Mouse (Mus musculus): ENCODE data around the gene Lipc. TPM values are rescaled to one million over a fixed set of nuclear protein-coding genes. Genes with fewer than 3 reads are reported as not detected.

Lipc gene
- total RNA-seq, 4 experiments from 2014 or later, result not detected

DNA sequence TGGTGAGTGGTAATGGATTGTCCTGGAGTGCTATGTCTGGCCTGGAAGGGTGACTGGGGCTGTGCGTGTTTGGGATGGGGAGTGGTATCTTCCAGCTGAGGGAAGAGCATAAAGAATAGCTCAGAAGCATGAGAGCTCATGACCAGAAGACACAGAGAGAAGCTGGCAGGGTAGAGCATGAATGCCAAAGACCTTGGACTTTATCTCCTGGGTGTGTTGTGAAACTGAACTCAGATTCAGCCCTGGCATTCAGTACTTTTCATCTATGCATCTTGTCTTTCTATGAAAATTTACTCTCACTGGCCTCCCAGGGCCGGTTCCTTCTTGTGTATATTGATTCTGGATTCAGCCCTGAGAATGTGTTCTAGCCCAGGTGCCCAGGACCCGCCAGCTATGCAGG lies 127.9 kb downstream of the Lipc start:
- DNase-seq (ENCODE audit: low spot score in 2 of 2), result no peak

DNA sequence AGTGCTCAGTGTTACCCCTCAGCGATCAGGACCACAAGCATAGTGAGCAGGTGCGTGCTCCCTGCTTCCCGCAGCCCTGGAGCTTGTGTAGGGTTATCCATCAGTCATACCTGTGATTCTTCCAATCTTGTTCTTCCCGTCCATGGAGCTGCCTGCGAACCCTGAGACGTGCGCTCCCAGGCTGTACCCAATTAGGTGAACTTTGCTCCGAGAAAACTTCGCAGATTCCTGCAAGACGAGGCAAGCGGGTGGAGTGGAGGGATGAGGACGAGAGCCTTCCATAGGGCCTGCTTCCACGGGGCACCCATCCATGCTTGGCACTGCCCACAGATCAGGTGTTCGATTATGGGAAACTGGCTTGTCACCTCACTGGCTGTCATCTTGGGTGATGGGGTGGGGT lies 133.3 kb downstream of the Lipc start:
- DNase-seq (ENCODE audit: low spot score in 2 of 2), result no peak

DNA sequence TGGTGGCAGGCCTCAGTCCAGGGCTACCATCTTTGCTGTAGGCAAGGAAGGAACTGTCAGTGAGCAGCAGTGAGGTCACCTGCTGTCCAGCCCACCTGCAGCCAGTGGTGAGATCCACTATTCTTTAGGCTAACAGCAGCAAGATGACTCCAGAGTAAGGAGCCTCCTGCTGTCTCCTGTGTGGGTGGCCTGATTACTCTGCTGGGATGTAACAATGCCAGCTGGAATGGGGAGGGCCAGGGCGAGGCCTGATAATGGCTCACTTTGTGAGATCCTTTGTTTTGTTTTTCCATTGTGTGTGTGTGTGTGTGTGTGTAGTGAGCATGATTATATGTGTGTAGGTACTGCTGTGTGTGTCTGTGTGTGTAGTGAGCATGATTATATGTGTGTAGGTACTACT lies 134.6 kb downstream of the Lipc start:
- no peak for DNase-seq (ENCODE audit: low spot score in 2 of 2)

DNA sequence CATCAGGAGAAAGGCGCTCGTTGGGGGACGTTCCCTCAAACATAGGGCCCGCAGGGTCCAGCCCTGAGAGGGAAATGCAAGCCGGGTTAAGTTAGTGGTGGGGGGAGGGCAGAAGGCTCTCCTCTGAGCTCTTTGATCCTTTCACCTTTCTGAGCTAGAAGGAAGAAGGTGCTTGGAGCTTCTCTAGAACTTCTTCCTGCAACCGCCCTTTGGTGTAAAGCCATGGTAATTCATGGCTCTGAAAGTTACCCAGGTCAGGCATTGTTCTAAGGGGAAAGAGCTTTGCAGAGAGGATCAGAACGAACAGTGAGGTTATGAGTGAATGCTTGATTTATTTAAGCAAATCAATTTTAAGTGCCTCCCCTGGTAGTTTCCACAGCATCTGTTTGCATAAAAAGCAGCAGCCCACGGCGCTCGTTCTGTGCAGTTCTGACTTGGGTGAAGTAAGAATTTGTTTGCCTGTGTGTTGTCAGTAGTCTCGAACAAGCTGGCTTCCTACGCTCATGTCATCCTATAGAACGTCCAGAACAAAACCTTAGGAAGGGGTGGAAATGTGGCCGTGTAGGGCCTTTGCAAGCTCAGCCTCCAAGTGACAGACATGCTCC lies 135.2 kb downstream of the Lipc start:
- DNase-seq (ENCODE audit: low spot score in 2 of 2), result no peak

DNA sequence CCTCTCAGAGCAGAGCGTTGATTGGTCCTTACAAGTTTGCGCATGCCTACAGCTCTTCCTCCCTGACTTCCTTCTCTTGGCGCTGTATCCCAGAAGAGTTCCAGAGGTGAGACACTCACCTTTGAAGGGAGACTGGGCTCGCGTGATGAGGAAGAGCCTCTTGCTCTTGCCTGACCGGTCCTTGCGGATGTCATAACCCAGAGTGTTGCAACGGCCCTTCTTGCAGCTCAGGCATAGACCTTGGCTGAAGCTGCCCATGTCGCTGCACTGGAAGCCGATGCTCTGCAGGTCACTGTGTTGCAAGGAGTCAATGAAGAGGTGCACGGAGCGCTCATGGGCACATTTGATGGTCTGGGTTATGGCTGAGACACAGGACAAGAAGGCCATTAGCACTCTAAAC lies 139.5 kb downstream of the Lipc start:
- no peak for DNase-seq (ENCODE audit: low spot score in 2 of 2)

DNA sequence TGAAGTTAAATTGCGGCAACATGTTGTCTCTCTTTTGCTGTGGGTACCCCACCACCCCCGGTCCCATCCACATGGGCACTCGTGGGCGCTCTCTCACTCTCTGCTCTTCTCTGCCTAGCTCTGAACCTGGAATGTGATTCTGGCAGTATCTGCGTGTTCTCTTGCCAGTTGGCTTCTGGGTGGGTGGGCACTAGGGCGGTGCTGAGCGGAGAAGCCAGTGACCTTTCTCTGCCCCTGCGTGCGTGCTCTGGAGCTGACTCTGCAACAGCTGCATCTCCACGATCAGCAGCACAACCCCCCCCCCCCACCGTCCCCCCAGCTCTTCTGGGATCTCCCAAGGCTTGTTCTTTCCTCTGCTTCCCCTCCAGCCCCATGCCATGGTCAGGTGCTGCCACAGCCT lies 144.3 kb downstream of the Lipc start:
- no peak for DNase-seq (ENCODE audit: low spot score in 2 of 2)

DNA sequence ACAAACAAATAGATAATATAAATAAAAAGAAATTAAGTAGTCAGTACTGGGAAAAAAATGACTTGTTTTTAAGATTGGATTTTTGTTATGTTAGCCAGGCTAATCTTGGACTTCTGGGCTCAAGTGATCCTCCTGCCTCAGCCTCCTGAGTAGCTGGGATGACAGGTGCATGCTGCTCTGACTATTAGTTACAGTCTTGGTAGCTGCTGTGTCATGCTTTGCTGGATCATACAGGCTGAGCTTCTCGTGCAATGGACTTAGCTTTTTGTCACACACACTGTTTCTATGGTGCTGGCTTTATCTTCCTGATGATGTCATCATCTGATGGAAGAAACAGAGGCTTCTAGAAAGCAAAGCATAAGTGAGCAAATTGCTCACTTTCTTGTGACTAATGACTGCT lies 146.0 kb downstream of the Lipc start:
- no peak for DNase-seq (ENCODE audit: low spot score in 2 of 2)

DNA sequence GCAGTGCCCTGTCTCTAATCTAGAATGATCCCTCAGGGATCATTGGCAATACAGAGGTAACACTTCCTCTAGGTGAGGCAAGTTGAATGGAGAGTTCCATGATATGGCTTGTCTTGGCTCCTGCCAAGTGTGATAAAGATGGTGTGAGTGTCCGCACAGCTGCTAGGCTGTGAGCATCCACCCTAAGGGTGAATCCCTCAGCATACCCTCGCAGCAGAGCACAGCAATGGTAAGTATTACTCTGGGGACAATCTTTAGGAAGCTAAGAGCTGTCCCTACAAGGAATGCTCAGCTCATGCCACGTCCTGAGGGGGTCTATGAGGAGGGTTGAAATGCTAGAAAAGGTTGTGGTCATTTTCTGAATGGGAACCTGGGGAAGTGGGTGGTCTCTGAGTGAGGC lies 149.2 kb downstream of the Lipc start:
- no peak for DNase-seq (ENCODE audit: low spot score in 2 of 2)

DNA sequence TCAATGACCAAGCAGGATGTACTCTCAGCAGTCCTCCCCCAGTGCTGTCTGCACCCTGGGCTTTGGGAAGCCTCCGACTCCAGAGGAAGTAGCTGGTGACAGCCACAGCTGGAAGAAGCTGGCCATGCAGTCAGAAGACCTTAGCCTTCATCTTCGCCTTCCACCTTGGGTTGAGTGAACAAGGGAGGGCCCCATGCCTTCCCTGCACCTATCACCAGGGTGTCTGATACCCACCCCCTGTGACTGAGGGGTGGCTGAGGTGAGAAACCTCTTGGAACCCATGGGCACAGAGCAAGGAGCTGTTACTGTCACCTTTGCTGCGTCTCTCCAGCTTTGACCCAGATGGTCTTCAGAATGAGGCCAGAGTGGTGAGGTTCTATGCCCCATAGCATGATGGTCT lies 150.3 kb downstream of the Lipc start:
- no peak for DNase-seq (ENCODE audit: low spot score in 2 of 2)

DNA sequence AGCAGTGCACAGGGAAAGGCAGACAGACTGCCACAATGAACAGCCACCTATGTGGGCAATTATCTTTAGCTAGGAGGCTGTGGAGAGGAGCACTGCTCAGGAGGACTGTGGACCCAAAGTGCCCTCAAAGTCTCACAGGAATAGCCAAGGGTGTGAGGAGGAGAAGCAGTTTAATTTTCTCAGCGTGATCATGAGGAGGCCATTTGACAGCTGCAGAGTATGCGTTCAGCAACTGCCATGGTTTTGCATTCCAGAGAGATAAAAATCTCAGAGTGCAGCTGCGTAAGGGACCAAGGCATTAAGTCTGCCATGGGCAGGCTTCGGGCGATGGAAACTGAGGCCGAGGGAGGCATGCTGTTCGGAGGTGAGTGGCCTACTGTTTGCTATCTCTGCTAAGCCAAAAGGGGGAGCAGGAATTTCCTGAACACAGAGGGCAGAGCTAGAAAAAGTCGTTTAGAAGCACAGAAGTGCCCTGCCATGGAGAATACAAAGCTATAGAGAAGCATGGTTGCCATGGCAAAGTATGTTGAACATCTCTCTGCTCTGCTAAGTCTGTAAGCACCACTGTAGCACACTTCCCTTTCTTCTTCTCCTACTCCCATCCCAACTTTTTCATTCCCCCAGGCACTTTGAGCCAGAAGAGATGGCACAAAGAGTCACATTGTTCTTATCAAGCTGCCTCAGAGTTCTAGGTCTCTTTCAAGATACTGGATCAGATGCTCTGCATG lies 151.3 kb downstream of the Lipc start:
- no peak for DNase-seq (ENCODE audit: low spot score in 2 of 2)

DNA sequence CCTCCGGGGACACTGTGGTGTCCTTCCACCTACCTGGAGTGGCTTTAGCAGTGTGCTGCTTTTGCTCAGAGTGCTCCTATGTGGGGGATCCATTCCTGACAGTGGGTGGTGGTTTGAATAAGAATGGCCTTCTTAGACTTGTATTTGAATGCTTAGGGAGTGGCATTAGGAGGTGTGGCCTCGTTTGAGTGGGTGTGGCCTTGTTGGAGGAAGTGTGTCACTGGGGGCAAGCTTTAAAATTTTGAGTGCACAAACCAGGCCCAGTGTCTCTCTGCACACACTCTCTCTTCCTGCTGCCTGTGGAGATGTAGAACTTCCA lies 156.6 kb downstream of the Lipc start:
- DNase-seq (ENCODE audit: low spot score in 2 of 2), result no peak

DNA sequence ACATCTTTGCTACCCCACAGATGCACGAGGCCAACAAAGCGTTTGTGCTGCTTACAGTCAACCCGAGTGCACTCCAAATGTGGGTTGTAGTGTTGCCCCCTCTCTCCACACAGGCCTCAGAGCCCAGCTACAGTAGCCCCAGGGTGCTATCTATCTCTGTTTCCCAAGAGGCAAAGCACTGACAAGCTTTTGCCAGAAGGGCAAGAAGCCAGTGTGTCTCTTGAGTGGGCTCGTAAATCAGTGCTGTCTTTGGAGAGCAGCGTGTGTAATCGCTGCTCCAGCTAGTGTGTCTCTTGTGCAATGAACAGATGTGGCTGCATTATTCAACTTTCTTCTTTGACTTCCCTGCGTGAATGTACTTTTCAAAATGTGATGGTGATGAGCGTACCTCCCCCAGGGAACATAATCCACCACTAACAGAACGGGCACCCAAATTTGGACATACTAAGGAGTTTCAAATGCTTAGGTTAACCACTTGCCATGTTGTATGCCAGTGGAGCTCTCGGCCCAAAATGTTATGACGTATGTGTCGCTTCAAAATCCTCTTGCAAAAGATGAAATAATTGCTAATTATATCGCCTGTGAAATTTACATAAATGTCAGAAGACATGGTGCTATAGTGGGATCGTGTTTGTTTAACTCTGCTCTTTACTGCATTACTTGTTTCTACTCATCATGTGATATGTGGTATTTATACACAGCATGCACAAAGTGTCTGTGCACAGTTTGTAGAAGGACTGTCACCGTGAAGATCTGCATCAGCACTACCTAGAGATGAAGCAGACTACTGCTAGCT lies 157.2 kb downstream of the Lipc start:
- DNase-seq (ENCODE audit: low spot score in 2 of 2), result no peak

DNA sequence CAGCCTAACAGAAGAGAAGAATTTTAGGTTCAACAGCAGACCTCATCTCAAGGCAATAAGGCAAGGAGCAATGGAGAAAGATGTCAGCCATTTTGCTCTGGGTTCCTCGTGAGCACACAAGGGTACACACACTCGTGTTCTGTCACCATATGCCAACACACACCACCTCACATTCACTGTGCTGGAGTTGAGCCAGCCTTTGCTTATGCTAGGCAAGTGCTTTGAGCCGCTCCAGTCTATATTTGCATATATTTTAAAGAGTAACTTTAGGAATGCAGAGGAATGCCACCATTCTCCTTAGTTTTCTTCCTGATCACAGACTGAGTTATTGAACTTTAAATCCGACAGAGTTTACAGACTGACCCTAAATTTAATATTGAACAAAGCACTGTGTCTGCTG lies 161.4 kb downstream of the Lipc start:
- no peak for DNase-seq (ENCODE audit: low spot score in 2 of 2)

DNA sequence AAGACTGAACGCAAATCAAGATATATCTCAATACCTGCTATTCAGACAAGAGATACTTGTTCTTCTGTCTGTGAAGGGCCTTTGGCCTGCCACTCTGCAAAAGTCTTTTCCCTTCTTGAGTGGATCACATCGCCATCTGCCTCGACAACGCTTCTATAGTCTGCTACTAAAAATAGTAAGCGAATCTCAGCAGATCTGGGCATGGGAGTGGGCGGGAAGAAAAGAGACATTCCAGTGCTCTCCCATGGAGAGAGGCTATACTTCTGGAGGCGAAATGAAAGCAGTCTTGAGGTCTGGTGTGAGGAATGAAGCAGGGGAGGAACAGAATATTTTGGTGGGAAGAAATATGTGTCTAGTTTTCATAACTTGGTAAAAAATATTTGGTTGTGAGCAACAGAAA lies 163.3 kb downstream of the Lipc start:
- no peak for DNase-seq (ENCODE audit: low spot score in 2 of 2)

DNA sequence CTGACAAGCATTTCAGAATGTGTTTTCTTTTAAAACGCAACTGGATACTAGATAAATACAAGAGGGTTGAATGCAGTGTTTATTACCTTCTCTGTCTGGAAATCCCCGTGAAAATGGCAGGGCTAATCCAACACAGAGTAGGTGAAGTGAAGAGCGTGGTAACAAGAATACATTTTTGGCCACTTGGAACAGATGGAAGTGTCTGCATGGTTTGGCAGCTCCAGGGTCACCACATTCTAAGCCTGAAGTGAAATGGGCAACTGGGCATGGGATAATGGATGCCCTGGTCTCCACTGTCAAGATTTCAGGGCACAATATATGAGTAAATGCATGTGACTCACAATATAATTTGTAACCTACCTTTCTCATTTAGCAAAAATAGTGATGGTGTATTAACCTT lies 169.8 kb downstream of the Lipc start:
- DNase-seq (ENCODE audit: low spot score in 2 of 2), result no peak

DNA sequence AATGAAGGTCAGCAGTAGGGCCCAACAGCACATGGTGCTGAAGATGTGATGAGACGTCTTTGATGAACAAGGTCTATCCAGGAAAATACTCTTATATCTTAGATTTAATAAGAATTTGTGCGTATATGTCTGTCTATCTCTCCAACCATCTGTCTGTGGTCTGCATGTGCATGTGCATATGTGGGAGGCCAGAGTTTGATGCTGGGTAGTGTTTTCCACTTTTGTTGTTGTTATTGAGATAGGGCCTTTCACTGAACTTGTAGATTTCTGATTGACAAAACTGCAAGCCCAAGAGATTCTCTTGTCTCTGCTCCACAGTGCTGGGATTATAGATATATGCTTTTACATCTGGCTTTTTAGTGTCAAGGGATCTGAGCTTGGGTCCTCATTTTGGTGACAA lies 176.5 kb downstream of the Lipc start:
- no peak for DNase-seq (ENCODE audit: low spot score in 2 of 2)

DNA sequence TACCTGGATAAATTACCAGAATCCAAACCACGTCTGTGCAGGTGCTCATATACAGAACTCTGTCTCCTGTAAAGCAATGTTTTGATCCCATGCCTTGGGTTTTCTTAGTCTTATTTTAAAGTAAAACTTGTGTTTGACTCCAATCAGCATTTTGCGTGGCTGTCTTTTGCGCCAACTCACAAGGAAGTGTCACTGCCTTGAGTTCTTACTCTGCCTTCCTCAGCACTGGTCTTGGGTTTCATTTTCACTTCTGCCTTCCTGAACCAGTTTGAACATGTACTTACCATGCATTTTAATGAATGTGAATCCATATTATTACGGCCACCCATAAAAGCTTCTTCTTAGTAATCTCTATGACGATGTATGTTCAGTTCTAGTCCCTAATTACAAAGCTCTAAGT lies 191.1 kb downstream of the Lipc start:
- no peak for DNase-seq (ENCODE audit: low spot score in 2 of 2)

DNA sequence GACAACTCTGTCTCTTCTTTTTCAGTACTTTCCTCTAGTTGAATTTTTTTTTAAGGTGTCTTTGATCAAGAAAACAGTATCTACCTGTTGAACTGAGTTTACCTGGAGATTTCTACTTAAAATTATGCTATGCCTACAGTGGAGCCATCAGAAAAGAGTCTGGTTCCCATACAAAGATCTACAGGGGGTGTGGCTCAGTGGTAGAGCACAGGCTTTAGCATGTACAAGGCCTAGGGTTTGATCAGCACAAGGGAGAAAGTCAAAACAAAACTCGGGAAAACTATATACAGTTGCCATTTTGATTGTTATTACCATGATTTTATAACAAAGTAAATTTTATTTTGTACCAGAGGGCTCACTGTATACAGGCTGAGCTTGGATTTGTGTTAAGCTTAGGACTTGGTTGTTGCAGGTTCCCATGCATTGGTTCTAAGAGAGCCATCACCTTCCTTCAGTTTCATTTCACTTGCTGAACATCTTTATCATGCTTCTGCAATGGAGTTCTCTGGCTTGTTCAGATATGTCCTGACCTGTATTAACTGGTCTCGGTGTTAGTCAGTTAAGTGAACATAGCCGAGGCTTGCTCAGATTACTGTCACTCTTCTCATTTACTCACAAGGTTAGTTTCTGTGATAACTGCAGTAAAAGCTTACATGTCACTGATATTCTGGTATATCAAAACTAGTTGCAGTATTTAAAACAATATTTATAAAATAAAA lies 200.4 kb downstream of the Lipc start:
- DNase-seq (ENCODE audit: low spot score in 2 of 2), result no peak
